Mouse (Mus musculus): ENCODE measurements around the gene Eps8. TPM values are rescaled to one million over a fixed set of nuclear protein-coding genes. Genes with fewer than 3 reads are reported as not detected.

The Eps8 gene
- polyA plus RNA-seq, 1 experiment from 2014 or later = 61.3 TPM

DNA sequence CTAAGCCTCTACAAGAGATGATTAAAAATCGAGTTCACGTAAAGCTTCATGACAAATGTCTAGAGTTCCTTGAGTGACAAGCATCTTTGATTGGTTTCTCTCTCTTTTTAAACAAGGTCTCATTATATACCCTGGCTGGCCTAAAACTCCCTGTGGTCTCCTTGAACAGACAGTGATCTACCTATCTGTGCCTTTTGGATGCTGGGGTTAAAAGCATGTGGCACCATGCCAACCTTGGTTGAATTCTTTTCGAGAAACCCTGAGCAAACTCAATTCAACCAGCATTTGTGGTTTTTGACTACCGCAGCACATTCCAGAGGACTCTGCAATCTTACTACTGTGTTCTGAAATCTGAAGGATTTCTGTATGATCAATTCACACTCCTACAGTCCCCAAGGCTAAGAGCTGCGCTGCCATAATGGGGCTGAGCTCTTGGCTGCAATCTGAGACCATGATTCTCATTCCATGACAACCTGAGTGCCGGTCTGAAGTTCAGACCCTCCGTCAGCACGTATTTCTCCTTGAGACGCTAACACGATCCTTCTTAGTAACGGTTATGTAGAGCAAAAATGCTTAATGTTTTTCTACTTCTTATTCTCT, 33.9 kb upstream of the Eps8 start:
- Histone ChIP-seq H3K36me3 (ENCODE audit: control insufficient read depth, insufficient read depth, low read length) (no peaks in the 10 kb centered on the region), H3K4me2 (ENCODE audit: low read length) (no peak overlapping the region), H3K27me3 (replicated peaks; ENCODE audit: control insufficient read depth, insufficient read depth, low read length) (no peaks in the 10 kb centered on the region), H3K4me1 (replicated peaks; ENCODE audit: control insufficient read depth, insufficient read depth, low read length) (no peaks in the 10 kb centered on the region), H3K9ac (ENCODE audit: low read length) (no peak overlapping the region), H3K27ac (ENCODE audit: low read depth) (no peak overlapping the region), H3K4me3 (ENCODE audit: low read depth, low read length) (no peak overlapping the region), H3K9me3 (ENCODE audit: control insufficient read depth, low read length) (no peaks in the 10 kb centered on the region)
- WGBS = 73% methylated on average over 11 of the region's 11 CpGs
- DNase-seq (ENCODE audit: low spot score) (no peak), ATAC-seq (replicated peaks; ENCODE audit: low FRiP score, low TSS enrichment, low read depth) (no peak)

DNA sequence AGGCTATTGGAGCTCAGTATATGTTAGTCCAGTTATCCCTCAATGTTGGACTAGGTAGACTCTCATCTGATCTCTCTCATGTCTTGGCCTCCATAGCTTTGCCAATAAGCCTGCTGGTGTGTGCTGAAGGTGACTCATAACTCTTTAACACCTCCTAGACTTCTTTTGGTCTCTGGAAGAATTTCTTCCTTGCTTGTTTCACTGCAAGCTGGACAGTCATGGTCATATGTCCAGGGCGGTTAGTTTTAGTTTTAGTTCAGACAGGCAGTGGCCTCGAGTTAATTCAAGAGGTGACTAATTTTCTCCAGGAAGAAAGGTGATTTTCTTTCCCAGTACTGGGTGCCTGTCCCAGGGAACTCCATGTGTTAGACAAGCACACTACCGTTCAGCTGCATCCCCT, 33.4 kb upstream of the Eps8 start:
- Histone ChIP-seq H3K4me1 (replicated peaks; ENCODE audit: control insufficient read depth, insufficient read depth, low read length) (no peaks in the 10 kb centered on the region), H3K9me3 (ENCODE audit: control insufficient read depth, low read length) (no peaks in the 10 kb centered on the region), H3K27me3 (replicated peaks; ENCODE audit: control insufficient read depth, insufficient read depth, low read length) (no peaks in the 10 kb centered on the region), H3K4me3 (ENCODE audit: low read depth, low read length) (no peak overlapping the region), H3K27ac (ENCODE audit: low read depth) (no peak overlapping the region), H3K4me2 (ENCODE audit: low read length) (no peak overlapping the region), H3K9ac (ENCODE audit: low read length) (no peak overlapping the region), H3K36me3 (ENCODE audit: control insufficient read depth, insufficient read depth, low read length) (no peaks in the 10 kb centered on the region)
- no peak for ATAC-seq (replicated peaks; ENCODE audit: low FRiP score, low TSS enrichment, low read depth)
- DNase-seq (ENCODE audit: low spot score) = no peak
- 87% methylated on average over 3 of the region's 3 CpGs for WGBS

GRCm38 (mm10) chr6:137687667-137688066, 33.0 kb upstream of the Eps8 start:
- no peak for DNase-seq (ENCODE audit: low spot score)
- H3K9me3 ChIP-seq (ENCODE audit: control insufficient read depth, low read length) = no peaks in the 10 kb centered on the region
- no peak overlapping the region for H3K9ac ChIP-seq (ENCODE audit: low read length)
- 88% methylated on average over 5 of the region's 5 CpGs for WGBS
- no peaks in the 10 kb centered on the region for H3K27me3 ChIP-seq (replicated peaks; ENCODE audit: control insufficient read depth, insufficient read depth, low read length)
- ATAC-seq (replicated peaks; ENCODE audit: low FRiP score, low TSS enrichment, low read depth) = no peak
- no peaks in the 10 kb centered on the region for H3K36me3 ChIP-seq (ENCODE audit: control insufficient read depth, insufficient read depth, low read length)
- H3K4me2 ChIP-seq (ENCODE audit: low read length) = no peak overlapping the region
- no peaks in the 10 kb centered on the region for H3K4me1 ChIP-seq (replicated peaks; ENCODE audit: control insufficient read depth, insufficient read depth, low read length)
- H3K4me3 ChIP-seq (ENCODE audit: low read depth, low read length) = no peak overlapping the region
- no peak overlapping the region for H3K27ac ChIP-seq (ENCODE audit: low read depth)

DNA sequence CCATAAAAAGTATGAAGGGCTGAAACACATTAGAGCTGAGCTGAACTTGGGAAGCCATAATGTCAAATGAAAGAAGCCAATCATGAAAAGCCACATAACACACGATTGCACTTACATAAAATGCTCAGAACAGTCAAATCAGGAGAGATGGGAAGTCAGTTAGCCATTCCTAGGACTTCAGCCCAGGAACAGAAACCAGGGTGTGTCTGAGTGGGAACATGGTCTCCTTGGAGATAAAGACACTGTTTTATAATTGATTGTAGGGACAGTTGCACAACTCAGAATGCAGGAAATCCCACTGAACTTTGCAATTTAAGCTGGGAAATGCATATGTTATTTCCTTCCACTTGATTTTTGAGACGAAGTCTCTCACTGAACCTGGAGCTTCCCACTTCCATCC, 28.0 kb upstream of the Eps8 start:
- WGBS = 79% methylated on average over 2 of the region's 2 CpGs

GRCm38 (mm10) chr6:137681000-137681399, 26.3 kb upstream of the Eps8 start:
- 86% methylated on average over 2 of the region's 2 CpGs for WGBS

More for the DNA sequence above, 28.0 kb upstream of the Eps8 start:
- Histone ChIP-seq H3K9me3 (ENCODE audit: control insufficient read depth, low read length) (no peaks in the 10 kb centered on the region), H3K27ac (ENCODE audit: low read depth) (no peak overlapping the region), H3K4me1 (replicated peaks; ENCODE audit: control insufficient read depth, insufficient read depth, low read length) (no peaks in the 10 kb centered on the region), H3K4me3 (ENCODE audit: low read depth, low read length) (no peak overlapping the region), H3K4me2 (ENCODE audit: low read length) (no peak overlapping the region), H3K36me3 (ENCODE audit: control insufficient read depth, insufficient read depth, low read length) (no peaks in the 10 kb centered on the region), H3K27me3 (replicated peaks; ENCODE audit: control insufficient read depth, insufficient read depth, low read length) (no peaks in the 10 kb centered on the region), H3K9ac (ENCODE audit: low read length) (no peak overlapping the region)
- no peak for DNase-seq (ENCODE audit: low spot score)
- no peak for ATAC-seq (replicated peaks; ENCODE audit: low FRiP score, low TSS enrichment, low read depth)

DNA sequence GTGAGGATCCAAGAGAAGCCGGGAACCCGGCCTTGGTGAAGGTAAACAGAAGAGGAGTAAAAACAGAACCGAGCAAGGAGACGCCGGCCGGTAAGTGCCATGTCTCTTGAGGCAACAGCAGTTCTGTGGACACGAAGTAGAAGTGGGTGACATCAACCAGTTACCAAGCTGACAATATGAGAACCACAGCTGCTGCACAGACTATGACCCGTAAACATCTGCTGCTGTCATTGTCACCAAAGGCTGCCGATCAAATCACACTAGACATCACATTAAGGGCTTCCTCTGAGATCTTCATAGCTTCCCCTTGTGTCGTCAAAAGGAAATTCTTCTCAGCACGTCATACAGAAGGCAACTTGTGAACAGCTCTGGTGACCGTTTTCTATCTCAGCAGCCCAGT, 21.9 kb upstream of the Eps8 start:
- no peak overlapping the region for H3K4me3 ChIP-seq (ENCODE audit: low read depth, low read length)
- H3K27me3 ChIP-seq (replicated peaks; ENCODE audit: control insufficient read depth, insufficient read depth, low read length) = no peaks in the 10 kb centered on the region
- no peaks in the 10 kb centered on the region for H3K36me3 ChIP-seq (ENCODE audit: control insufficient read depth, insufficient read depth, low read length)
- H3K9me3 ChIP-seq (ENCODE audit: control insufficient read depth, low read length) = no peaks in the 10 kb centered on the region
- H3K4me1 ChIP-seq (replicated peaks; ENCODE audit: control insufficient read depth, insufficient read depth, low read length) = no peaks in the 10 kb centered on the region
- WGBS = 90% methylated on average over 12 of the region's 12 CpGs
- no peak overlapping the region for H3K27ac ChIP-seq (ENCODE audit: low read depth)
- H3K9ac ChIP-seq (ENCODE audit: low read length) = no peak overlapping the region
- H3K4me2 ChIP-seq (ENCODE audit: low read length) = no peak overlapping the region
- ATAC-seq (replicated peaks; ENCODE audit: low FRiP score, low TSS enrichment, low read depth) (no peak), DNase-seq (ENCODE audit: low spot score) (no peak)

More at GRCm38 (mm10) chr6:137681000-137681399, 26.3 kb upstream of the Eps8 start:
- ATAC-seq (replicated peaks; ENCODE audit: low FRiP score, low TSS enrichment, low read depth) (no peak), DNase-seq (ENCODE audit: low spot score) (no peak)
- Histone ChIP-seq H3K4me2 (ENCODE audit: low read length) (no peak overlapping the region), H3K9me3 (ENCODE audit: control insufficient read depth, low read length) (no peaks in the 10 kb centered on the region), H3K4me1 (replicated peaks; ENCODE audit: control insufficient read depth, insufficient read depth, low read length) (no peaks in the 10 kb centered on the region), H3K27me3 (replicated peaks; ENCODE audit: control insufficient read depth, insufficient read depth, low read length) (no peaks in the 10 kb centered on the region), H3K27ac (ENCODE audit: low read depth) (no peak overlapping the region), H3K36me3 (ENCODE audit: control insufficient read depth, insufficient read depth, low read length) (no peaks in the 10 kb centered on the region), H3K4me3 (ENCODE audit: low read depth, low read length) (no peak overlapping the region), H3K9ac (ENCODE audit: low read length) (no peak overlapping the region)

DNA sequence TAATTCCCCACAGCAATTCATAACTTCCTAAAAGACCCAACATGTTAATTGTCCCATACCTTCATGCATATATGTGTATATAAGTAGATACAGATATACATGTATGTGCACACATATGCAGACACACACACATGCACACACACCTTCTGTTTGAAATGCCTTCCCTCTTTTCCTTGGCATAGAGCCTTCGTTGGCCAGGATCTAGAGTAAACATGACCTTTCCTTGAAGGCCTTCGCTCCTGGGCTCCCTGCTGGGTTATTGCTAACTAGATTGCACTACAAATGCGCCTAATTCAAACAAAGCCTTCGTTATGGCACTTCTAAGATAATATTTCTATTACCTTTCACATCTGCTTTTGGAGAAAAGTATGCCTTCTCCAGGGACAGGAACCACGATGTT, 20.9 kb upstream of the Eps8 start:
- Histone ChIP-seq H3K36me3 (ENCODE audit: control insufficient read depth, insufficient read depth, low read length) (no peaks in the 10 kb centered on the region), H3K27ac (ENCODE audit: low read depth) (no peak overlapping the region), H3K4me3 (ENCODE audit: low read depth, low read length) (no peak overlapping the region), H3K4me2 (ENCODE audit: low read length) (no peak overlapping the region), H3K9ac (ENCODE audit: low read length) (no peak overlapping the region), H3K4me1 (replicated peaks; ENCODE audit: control insufficient read depth, insufficient read depth, low read length) (no peaks in the 10 kb centered on the region), H3K27me3 (replicated peaks; ENCODE audit: control insufficient read depth, insufficient read depth, low read length) (no peaks in the 10 kb centered on the region), H3K9me3 (ENCODE audit: control insufficient read depth, low read length) (no peaks in the 10 kb centered on the region)
- WGBS = 53% methylated on average over 5 of the region's 5 CpGs
- DNase-seq (ENCODE audit: low spot score) (no peak), ATAC-seq (replicated peaks; ENCODE audit: low FRiP score, low TSS enrichment, low read depth) (no peak)

GRCm38 (mm10) chr6:137673301-137673700, 18.6 kb upstream of the Eps8 start:
- no peak overlapping the region for H3K27ac ChIP-seq (ENCODE audit: low read depth)
- H3K4me2 ChIP-seq (ENCODE audit: low read length) = no peak overlapping the region
- no peak overlapping the region for H3K4me3 ChIP-seq (ENCODE audit: low read depth, low read length)
- ATAC-seq (replicated peaks; ENCODE audit: low FRiP score, low TSS enrichment, low read depth) (no peak), DNase-seq (ENCODE audit: low spot score) (no peak)
- no peaks in the 10 kb centered on the region for H3K9me3 ChIP-seq (ENCODE audit: control insufficient read depth, low read length)
- no peak overlapping the region for H3K9ac ChIP-seq (ENCODE audit: low read length)
- H3K4me1 ChIP-seq (replicated peaks; ENCODE audit: control insufficient read depth, insufficient read depth, low read length) = no peaks in the 10 kb centered on the region
- no peaks in the 10 kb centered on the region for H3K27me3 ChIP-seq (replicated peaks; ENCODE audit: control insufficient read depth, insufficient read depth, low read length)
- 85% methylated on average over 15 of the region's 15 CpGs for WGBS
- no peaks in the 10 kb centered on the region for H3K36me3 ChIP-seq (ENCODE audit: control insufficient read depth, insufficient read depth, low read length)

GRCm38 (mm10) chr6:137671561-137671960, 16.9 kb upstream of the Eps8 start:
- Histone ChIP-seq H3K9me3 (ENCODE audit: control insufficient read depth, low read length) (no peaks in the 10 kb centered on the region), H3K27ac (ENCODE audit: low read depth) (no peak overlapping the region), H3K4me3 (ENCODE audit: low read depth, low read length) (no peak overlapping the region), H3K4me2 (ENCODE audit: low read length) (no peak overlapping the region), H3K4me1 (replicated peaks; ENCODE audit: control insufficient read depth, insufficient read depth, low read length) (no peaks in the 10 kb centered on the region), H3K9ac (ENCODE audit: low read length) (no peak overlapping the region), H3K27me3 (replicated peaks; ENCODE audit: control insufficient read depth, insufficient read depth, low read length) (no peaks in the 10 kb centered on the region), H3K36me3 (ENCODE audit: control insufficient read depth, insufficient read depth, low read length) (no peaks in the 10 kb centered on the region)
- DNase-seq (ENCODE audit: low spot score) (no peak), ATAC-seq (replicated peaks; ENCODE audit: low FRiP score, low TSS enrichment, low read depth) (no peak)
- 76% methylated on average over 10 of the region's 10 CpGs for WGBS

All from intestine, embryonic 14.5 days (tissue).